Mouse (Mus musculus) thymus, postnatal 0 days (tissue): Measurements from ENCODE around the gene Lamb1. TPM values are rescaled to one million over a fixed set of nuclear protein-coding genes. Genes with fewer than 3 reads are reported as not detected.

Experiments used
- DNase-seq: peaks from one replicate; pipeline ENCODE4 v3.0.0-alpha.2; 2015; ENCODE audit warnings: low spot score
- polyA plus RNA-seq: library from polyadenylated mRNA; unstranded; fragments of >200 nt; fragmentation: Nextera tagmentation; extraction: Ambion mirVana; gene quantifications from 2 replicates; pipeline ENCODE4 v1.2.1, GENCODE M21; 2015

The Lamb1 gene
- polyA plus RNA-seq, 1 experiment from 2014 or later, result 13.6 TPM

- no peak for DNase-seq
These were observed 12.8 kb upstream of the Lamb1 start for GRCm38 (mm10) chr12:31252259-31252658.

- DNase-seq, result no peak
These were observed 10.1 kb upstream of the Lamb1 start for GRCm38 (mm10) chr12:31254978-31255377.

GRCm38 (mm10) chr12:31256121-31256903 lies 8.7 kb upstream of the Lamb1 start:
- DNase-seq, result no peak

GRCm38 (mm10) chr12:31261882-31262281 lies 3.2 kb upstream of the Lamb1 start:
- DNase-seq, result no peak

- DNase-seq, result no peak
These were observed 1.1 kb upstream of the Lamb1 start for GRCm38 (mm10) chr12:31263921-31264320.

- no peak for DNase-seq
These were observed 843 bp downstream of the Lamb1 start for GRCm38 (mm10) chr12:31265722-31266431.

GRCm38 (mm10) chr12:31266686-31267085 lies 1.7 kb downstream of the Lamb1 start:
- no peak for DNase-seq

GRCm38 (mm10) chr12:31267363-31267762 lies 2.3 kb downstream of the Lamb1 start:
- DNase-seq, result no peak

- no peak for DNase-seq
These were observed 3.3 kb downstream of the Lamb1 start for GRCm38 (mm10) chr12:31268315-31268714.

- DNase-seq, result no peak
These were observed 4.1 kb downstream of the Lamb1 start for GRCm38 (mm10) chr12:31269020-31269597.

GRCm38 (mm10) chr12:31270361-31270760 lies 5.3 kb downstream of the Lamb1 start:
- no peak for DNase-seq

- DNase-seq, result no peak
These were observed 5.7 kb downstream of the Lamb1 start for GRCm38 (mm10) chr12:31270776-31271175.

- DNase-seq, result no peak
These were observed 6.5 kb downstream of the Lamb1 start for GRCm38 (mm10) chr12:31271361-31272011.

- no peak for DNase-seq
These were observed 7.1 kb downstream of the Lamb1 start for GRCm38 (mm10) chr12:31272012-31272735.

- no peak for DNase-seq
These were observed 7.8 kb downstream of the Lamb1 start for GRCm38 (mm10) chr12:31272846-31273245.

GRCm38 (mm10) chr12:31273646-31274045 lies 8.6 kb downstream of the Lamb1 start:
- no peak for DNase-seq

GRCm38 (mm10) chr12:31275411-31275810 lies 10.4 kb downstream of the Lamb1 start:
- no peak for DNase-seq

- no peak for DNase-seq
These were observed 13.2 kb downstream of the Lamb1 start for GRCm38 (mm10) chr12:31278270-31278669.

- no peak for DNase-seq
These were observed 15.3 kb downstream of the Lamb1 start for GRCm38 (mm10) chr12:31280318-31280717.

GRCm38 (mm10) chr12:31281100-31281591 lies 16.1 kb downstream of the Lamb1 start:
- no peak for DNase-seq

GRCm38 (mm10) chr12:31282241-31282640 lies 17.2 kb downstream of the Lamb1 start:
- no peak for DNase-seq
